Mouse (Mus musculus) kidney, adult 2 months (tissue): ENCODE results near the gene Limk2.

Experiments used
- CTCF ChIP-seq: fragments of 200-500 bp; conservative IDR thresholded peaks from 2 replicates; pipeline ENCODE4 v1.5.1; 2011; ENCODE audit warnings: low read depth, mild to moderate bottlenecking, control low read depth, low read length, moderate library complexity, mixed read lengths; ENCODE audit not compliant: insufficient read depth, insufficient read length
- POLR2A ChIP-seq: fragments of 200-500 bp; IDR thresholded peaks from one replicate; pipeline ENCODE4 v1.6.1; 2011; ENCODE audit warnings: low read depth, low read length, control low read depth

GRCm38 (mm10) chr11:3443091-3443490 lies 34.1 kb upstream of the Limk2 start:
- no peak for TF ChIP-seq CTCF
- no peak for TF ChIP-seq POLR2A
